Mouse (Mus musculus): ENCODE results near the gene Trpt1.

GRCm38 (mm10) chr19:7017541-7018457 lies 21.9 kb downstream of the Trpt1 start:
- no peak for TF ChIP-seq CTCF (IDR thresholded peaks at IDR 0.05; ENCODE audit: low read depth)
- no peak for TF ChIP-seq EP300 (IDR thresholded peaks at IDR 0.05; ENCODE audit: low read depth)

Measured in heart, postnatal 0 days (tissue).